Mouse (Mus musculus): ENCODE results near the gene Hp1bp3. TPM values are rescaled to one million over a fixed set of nuclear protein-coding genes. Genes with fewer than 3 reads are reported as not detected.
A peak's percentile ranks its signal among the peaks of the same experiment; 100 is the strongest.

Gene Hp1bp3
- total and polyA plus RNA-seq, 2 experiments from 2014 or later: 62.4 to 78.1 TPM

GRCm38 (mm10) chr4:138179391-138179790, 36.7 kb upstream of the Hp1bp3 start:
- ATAC-seq (ENCODE audit: insufficient read depth, low read depth) (no peak), DNase-seq (ENCODE audit: low spot score) (no peak)
- no peak overlapping the region for H3K4me2 ChIP-seq (ENCODE audit: low read depth, low read length)
- H3K4me1 ChIP-seq (ENCODE audit: control insufficient read depth, insufficient read depth): no peaks in the 10 kb centered on the region
- peaks cover 91% of the 10 kb centered on the region for H3K36me3 ChIP-seq (replicated peaks; ENCODE audit: control insufficient read depth, insufficient read depth, low read length)
- TF ChIP-seq EP300 (IDR thresholded peaks at IDR 0.05; ENCODE audit: low read depth) (no peak), CTCF (IDR thresholded peaks at IDR 0.05; ENCODE audit: low read depth) (no peak)
- H3K9me3 ChIP-seq (replicated peaks; ENCODE audit: control insufficient read depth, low read length): no peaks in the 10 kb centered on the region
- H3K4me3 ChIP-seq (ENCODE audit: low read depth, low read length): no peak overlapping the region
- no peak overlapping the region for H3K9ac ChIP-seq (replicated peaks; ENCODE audit: low read depth, low read length)
- H3K27me3 ChIP-seq (ENCODE audit: control insufficient read depth, insufficient read depth, low read length): no peaks in the 10 kb centered on the region
- WGBS: 95% methylated on average over 5 of the region's 5 CpGs
- no peak overlapping the region for H3K27ac ChIP-seq (ENCODE audit: low read depth)

DNA sequence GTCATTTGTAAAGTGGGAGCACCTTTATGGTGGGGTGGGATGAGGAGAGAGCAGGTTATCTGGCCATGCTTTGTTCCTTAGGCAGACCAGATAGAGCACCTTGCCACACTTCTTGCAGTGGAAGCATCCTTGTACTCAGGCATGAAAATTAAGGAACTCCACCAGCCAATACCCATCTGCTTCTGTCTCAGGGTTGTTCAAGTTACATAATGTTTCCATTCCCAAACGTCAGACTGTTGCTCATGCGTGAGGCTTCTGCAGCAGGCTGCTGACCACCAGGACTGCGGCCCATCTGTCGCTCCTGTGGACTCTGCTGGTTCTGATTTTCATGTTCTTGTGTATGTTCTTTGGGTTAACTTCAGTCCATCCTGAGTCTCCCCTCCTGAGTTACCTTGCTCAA, 35.4 kb upstream of the Hp1bp3 start:
- Histone ChIP-seq H3K4me2 (ENCODE audit: low read depth, low read length) (no peak overlapping the region), H3K27ac (ENCODE audit: low read depth) (no peak overlapping the region), H3K9ac (replicated peaks; ENCODE audit: low read depth, low read length) (no peak overlapping the region), H3K4me1 (ENCODE audit: control insufficient read depth, insufficient read depth) (no peaks in the 10 kb centered on the region), H3K9me3 (replicated peaks; ENCODE audit: control insufficient read depth, low read length) (no peaks in the 10 kb centered on the region), H3K27me3 (ENCODE audit: control insufficient read depth, insufficient read depth, low read length) (no peaks in the 10 kb centered on the region), H3K4me3 (ENCODE audit: low read depth, low read length) (no peak overlapping the region), H3K36me3 (replicated peaks; ENCODE audit: control insufficient read depth, insufficient read depth, low read length) (peaks cover 91% of the 10 kb centered on the region)
- WGBS: 94% methylated on average over 4 of the region's 4 CpGs
- DNase-seq (ENCODE audit: low spot score): no peak
- no peak for ATAC-seq (ENCODE audit: insufficient read depth, low read depth)
- TF ChIP-seq CTCF (IDR thresholded peaks at IDR 0.05; ENCODE audit: low read depth): no peak
- TF ChIP-seq EP300 (IDR thresholded peaks at IDR 0.05; ENCODE audit: low read depth): no peak

DNA sequence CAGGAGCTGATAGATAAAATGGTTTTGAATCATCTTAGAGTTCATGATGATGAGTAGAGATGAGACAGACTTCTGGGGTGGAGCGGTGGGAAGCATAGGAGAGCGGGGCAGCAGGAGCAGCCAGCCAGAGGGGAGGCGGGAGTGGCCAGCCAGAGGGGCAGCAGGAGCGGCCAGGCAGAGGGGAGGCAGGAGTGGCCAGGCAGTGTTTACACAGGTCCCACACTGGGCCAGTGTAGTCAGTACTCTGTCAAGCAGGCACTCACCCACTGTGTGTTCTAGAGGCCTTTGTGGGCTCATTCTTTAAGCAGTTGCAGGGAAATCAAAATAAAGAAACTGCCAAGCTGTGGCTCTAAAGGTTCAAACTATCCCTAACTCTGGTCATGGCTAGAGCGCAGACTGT, 32.0 kb upstream of the Hp1bp3 start:
- no peaks in the 10 kb centered on the region for H3K4me1 ChIP-seq (ENCODE audit: control insufficient read depth, insufficient read depth)
- 83% methylated on average over 5 of the region's 5 CpGs for WGBS

GRCm38 (mm10) chr4:138184573-138184981, 31.5 kb upstream of the Hp1bp3 start:
- H3K9me3 ChIP-seq (replicated peaks; ENCODE audit: control insufficient read depth, low read length): no peaks in the 10 kb centered on the region
- no peak overlapping the region for H3K4me3 ChIP-seq (ENCODE audit: low read depth, low read length)
- H3K4me1 ChIP-seq (ENCODE audit: control insufficient read depth, insufficient read depth): no peaks in the 10 kb centered on the region
- no peak for ATAC-seq (ENCODE audit: insufficient read depth, low read depth)
- no peak overlapping the region for H3K9ac ChIP-seq (replicated peaks; ENCODE audit: low read depth, low read length)
- no peak overlapping the region for H3K4me2 ChIP-seq (ENCODE audit: low read depth, low read length)
- no peak overlapping the region for H3K27ac ChIP-seq (ENCODE audit: low read depth)
- TF ChIP-seq CTCF (IDR thresholded peaks at IDR 0.05; ENCODE audit: low read depth): no peak
- TF ChIP-seq EP300 (IDR thresholded peaks at IDR 0.05; ENCODE audit: low read depth): no peak
- DNase-seq (ENCODE audit: low spot score): no peak
- peaks cover 77% of the 10 kb centered on the region for H3K36me3 ChIP-seq (replicated peaks; ENCODE audit: control insufficient read depth, insufficient read depth, low read length)
- H3K27me3 ChIP-seq (ENCODE audit: control insufficient read depth, insufficient read depth, low read length): no peaks in the 10 kb centered on the region
- WGBS: 60% methylated on average over 5 of the region's 5 CpGs

More for the DNA sequence above, 32.0 kb upstream of the Hp1bp3 start:
- Histone ChIP-seq H3K4me2 (ENCODE audit: low read depth, low read length) (no peak overlapping the region), H3K36me3 (replicated peaks; ENCODE audit: control insufficient read depth, insufficient read depth, low read length) (peaks cover 82% of the 10 kb centered on the region), H3K27ac (ENCODE audit: low read depth) (no peak overlapping the region), H3K27me3 (ENCODE audit: control insufficient read depth, insufficient read depth, low read length) (no peaks in the 10 kb centered on the region), H3K4me3 (ENCODE audit: low read depth, low read length) (no peak overlapping the region), H3K9ac (replicated peaks; ENCODE audit: low read depth, low read length) (no peak overlapping the region), H3K9me3 (replicated peaks; ENCODE audit: control insufficient read depth, low read length) (no peaks in the 10 kb centered on the region)
- DNase-seq (ENCODE audit: low spot score) (no peak), ATAC-seq (ENCODE audit: insufficient read depth, low read depth) (no peak)
- TF ChIP-seq EP300 (IDR thresholded peaks at IDR 0.05; ENCODE audit: low read depth) (no peak), CTCF (IDR thresholded peaks at IDR 0.05; ENCODE audit: low read depth) (no peak)

DNA sequence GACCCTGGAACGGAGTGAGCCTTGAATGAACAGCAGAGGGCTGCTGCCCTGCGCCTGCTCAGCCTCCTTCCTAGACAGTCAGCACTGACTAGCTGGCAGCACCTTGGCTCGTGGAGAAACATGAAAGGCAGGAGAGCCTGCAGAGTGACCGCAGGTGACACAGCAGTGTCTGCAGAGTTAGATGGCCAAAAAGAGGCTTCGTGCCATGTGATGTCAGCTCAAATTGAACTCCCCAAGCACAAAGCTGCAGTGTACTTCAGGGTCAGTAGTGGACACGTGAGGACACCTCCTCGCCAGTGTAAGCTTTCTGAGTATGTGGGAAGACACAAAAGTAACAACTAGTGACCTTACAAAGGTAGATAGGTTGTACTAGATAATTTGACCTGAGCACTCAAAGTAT, 30.1 kb upstream of the Hp1bp3 start:
- H3K9me3 ChIP-seq (replicated peaks; ENCODE audit: control insufficient read depth, low read length): no peaks in the 10 kb centered on the region
- H3K36me3 ChIP-seq (replicated peaks; ENCODE audit: control insufficient read depth, insufficient read depth, low read length): peaks cover 76% of the 10 kb centered on the region
- H3K9ac ChIP-seq (replicated peaks; ENCODE audit: low read depth, low read length): no peak overlapping the region
- no peak overlapping the region for H3K27ac ChIP-seq (ENCODE audit: low read depth)
- H3K27me3 ChIP-seq (ENCODE audit: control insufficient read depth, insufficient read depth, low read length): no peaks in the 10 kb centered on the region
- no peak overlapping the region for H3K4me2 ChIP-seq (ENCODE audit: low read depth, low read length)
- 90% methylated on average over 7 of the region's 7 CpGs for WGBS
- no peaks in the 10 kb centered on the region for H3K4me1 ChIP-seq (ENCODE audit: control insufficient read depth, insufficient read depth)
- ATAC-seq (ENCODE audit: insufficient read depth, low read depth) (no peak), DNase-seq (ENCODE audit: low spot score) (no peak)
- TF ChIP-seq CTCF (IDR thresholded peaks at IDR 0.05; ENCODE audit: low read depth): no peak
- TF ChIP-seq EP300 (IDR thresholded peaks at IDR 0.05; ENCODE audit: low read depth): no peak
- H3K4me3 ChIP-seq (ENCODE audit: low read depth, low read length): no peak overlapping the region

GRCm38 (mm10) chr4:138187995-138188394, 28.1 kb upstream of the Hp1bp3 start:
- Histone ChIP-seq H3K4me1 (ENCODE audit: control insufficient read depth, insufficient read depth) (no peaks in the 10 kb centered on the region), H3K4me3 (ENCODE audit: low read depth, low read length) (no peak overlapping the region), H3K4me2 (ENCODE audit: low read depth, low read length) (no peak overlapping the region), H3K36me3 (replicated peaks; ENCODE audit: control insufficient read depth, insufficient read depth, low read length) (peaks cover 79% of the 10 kb centered on the region), H3K27ac (ENCODE audit: low read depth) (no peak overlapping the region), H3K27me3 (ENCODE audit: control insufficient read depth, insufficient read depth, low read length) (no peaks in the 10 kb centered on the region), H3K9me3 (replicated peaks; ENCODE audit: control insufficient read depth, low read length) (no peaks in the 10 kb centered on the region), H3K9ac (replicated peaks; ENCODE audit: low read depth, low read length) (no peak overlapping the region)
- DNase-seq (ENCODE audit: low spot score) (no peak), ATAC-seq (ENCODE audit: insufficient read depth, low read depth) (peak; percentile 72; the same call in 1 of the 2 replicates)
- no peak for TF ChIP-seq EP300 (IDR thresholded peaks at IDR 0.05; ENCODE audit: low read depth)
- no peak for TF ChIP-seq CTCF (IDR thresholded peaks at IDR 0.05; ENCODE audit: low read depth)
- WGBS: 39% methylated on average over 7 of the region's 7 CpGs
